8 mouse cellular contexts compared by ENCODE assay signal in the genomic region with DNA sequence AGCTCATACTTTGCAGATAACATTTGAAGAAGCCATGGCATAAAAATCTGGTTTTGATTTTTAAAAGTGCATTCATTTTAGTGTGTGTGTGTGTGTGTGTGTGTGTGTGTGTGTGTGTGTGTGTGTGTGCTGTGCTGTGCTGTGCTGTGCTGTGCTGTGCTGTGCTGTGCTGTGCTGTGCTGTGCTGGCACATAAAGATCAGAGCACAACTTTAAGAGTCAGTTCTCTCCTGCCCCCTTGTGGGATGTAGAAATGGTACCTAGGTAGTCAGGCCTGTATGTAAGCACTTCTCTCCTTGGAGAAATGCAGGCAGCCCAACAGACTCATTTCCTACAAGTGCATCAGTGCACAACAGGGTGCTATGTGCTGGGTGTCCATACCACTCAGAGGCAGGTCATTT.
DNase-seq lines count a peak whose midpoint lies in the region; ATAC-seq and TF ChIP-seq lines count a peak whose summit lies in the region.

No protein-coding gene starts in this region.

- no peak overlapping the region for H3K9ac ChIP-seq in forebrain, embryonic 13.5 days
- H3K9ac ChIP-seq in intestine, postnatal 0 days (ENCODE audit: low read depth, low read length), result no peak overlapping the region

- no peaks in the 10 kb centered on the region for H3K4me1 ChIP-seq in forebrain, embryonic 13.5 days
- H3K4me1 ChIP-seq in intestine, postnatal 0 days (replicated peaks; ENCODE audit: control insufficient read depth, insufficient read depth, low read length), result no peaks in the 10 kb centered on the region

- peak; percentile 88 for ATAC-seq in forebrain, embryonic 13.5 days
- peak; percentile 49; the same call in 1 of the 2 replicates for ATAC-seq in intestine, postnatal 0 days

- no peaks in the 10 kb centered on the region for H3K9me3 ChIP-seq in forebrain, embryonic 13.5 days (replicated peaks)
- no peaks in the 10 kb centered on the region for H3K9me3 ChIP-seq in intestine, postnatal 0 days (ENCODE audit: control insufficient read depth)

- intact Hi-C loops in heart, postnatal 25 days (cut with DNase I), result no loop called here
- intact Hi-C loops in left cerebral cortex, postnatal 14 days (cut with DNase I), result loop anchor here (10.0 kb wide), 1 partner anchor 545 kb away; a partner anchor contains a TSS

- H3K36me3 ChIP-seq in forebrain, embryonic 13.5 days (ENCODE audit: poor library complexity, severe bottlenecking), result no peaks in the 10 kb centered on the region
- H3K36me3 ChIP-seq in intestine, postnatal 0 days (ENCODE audit: control insufficient read depth, insufficient read depth), result no peaks in the 10 kb centered on the region

- no peak overlapping the region for H3K4me2 ChIP-seq in forebrain, embryonic 13.5 days
- H3K4me2 ChIP-seq in intestine, postnatal 0 days (replicated peaks; ENCODE audit: low read depth), result no peak overlapping the region

- peak; percentile 79 for TF ChIP-seq CTCF in intestine, postnatal 0 days (IDR thresholded peaks at IDR 0.05; ENCODE audit: low read depth)

- H3K27ac ChIP-seq in forebrain, embryonic 13.5 days, result no peak overlapping the region
- H3K27ac ChIP-seq in intestine, postnatal 0 days (ENCODE audit: low read depth, low read length), result no peak overlapping the region

- no peaks in the 10 kb centered on the region for H3K27me3 ChIP-seq in forebrain, embryonic 13.5 days
- H3K27me3 ChIP-seq in intestine, postnatal 0 days (replicated peaks; ENCODE audit: control insufficient read depth, insufficient read depth, low read length), result no peaks in the 10 kb centered on the region

- peak; percentile 3 to 14 for DNase-seq in heart, adult 18-20 months
- DNase-seq in heart, postnatal 25 days (ENCODE audit: low spot score), result no peak
- peak; percentile 92 for DNase-seq in brain, adult 2 months (ENCODE audit: low read depth, low spot score)
- DNase-seq in left cerebral cortex, postnatal 14 days (ENCODE audit: low spot score in 2 of 2), result peak; percentile 74 to 78
- peak; percentile 77 for DNase-seq in retina, embryonic 14.5 days (ENCODE audit: low spot score)
- DNase-seq in ovary, postnatal 10 days (ENCODE audit: low spot score), result no peak

- no peak overlapping the region for H3K4me3 ChIP-seq in forebrain, embryonic 13.5 days
- no peak overlapping the region for H3K4me3 ChIP-seq in intestine, postnatal 0 days (ENCODE audit: low read depth, low read length)

Comparison
In these comparisons a context has a peak if more than half of its experiments do, and no peak if none do; other contexts are left out.
1. DNase-seq: peak in heart, adult 18-20 months (2 of 2), brain, adult 2 months (single experiment), left cerebral cortex, postnatal 14 days (2 of 2) and retina, embryonic 14.5 days (single experiment); none in heart, postnatal 25 days (single experiment) and ovary, postnatal 10 days (single experiment).